Mouse (Mus musculus) hindbrain, embryonic 14.5 days (tissue): ENCODE data around the gene Rbms3. TPM values are rescaled to one million over a fixed set of nuclear protein-coding genes. Genes with fewer than 3 reads are reported as not detected.

Experiments used
- ATAC-seq: fragments of 200-750 bp; cut with Nextera tagmentation; 2 replicates; pipeline ENCODE4 v1.8.0; 2017; ENCODE audit warnings: moderate number of reproducible peaks, mild to moderate bottlenecking, moderate TSS enrichment, moderate library complexity; ENCODE audit not compliant: low FRiP score
- DNase-seq: peaks from one replicate; pipeline ENCODE4 v3.0.0-alpha.2; 2015; ENCODE audit warnings: low spot score
- H3K27ac ChIP-seq: fragments of 300-500 bp; sonication (generic); 2 replicates; pipeline ENCODE4 v1.5.1; 2014; ENCODE audit warnings: mild to moderate bottlenecking, moderate library complexity
- H3K27me3 ChIP-seq: fragments of 300-500 bp; sonication (generic); 2 replicates; pipeline ENCODE4 v1.6.1; 2014; ENCODE audit warnings: mild to moderate bottlenecking, low read length, mixed read lengths; ENCODE audit not compliant: control insufficient read depth, insufficient read depth
- H3K36me3 ChIP-seq: fragments of 300-500 bp; sonication (generic); replicated peaks from 2 replicates; pipeline ENCODE4 v1.6.1; 2014; ENCODE audit not compliant: control insufficient read depth, insufficient read depth
- H3K4me1 ChIP-seq: fragments of 300-500 bp; sonication (generic); replicated peaks from 2 replicates; pipeline ENCODE4 v1.6.1; 2014; ENCODE audit warnings: antibody characterized with exemption, low read length, mixed read lengths; ENCODE audit not compliant: control insufficient read depth, insufficient read depth
- H3K4me2 ChIP-seq: fragments of 300-500 bp; sonication (generic); replicated peaks from 2 replicates; pipeline ENCODE4 v1.6.1; 2014; ENCODE audit warnings: mild to moderate bottlenecking, moderate library complexity
- H3K4me3 ChIP-seq: fragments of 300-500 bp; sonication (generic); replicated peaks from 2 replicates; pipeline ENCODE4 v1.5.1; 2014; ENCODE audit warnings: mild to moderate bottlenecking, low read length
- H3K9ac ChIP-seq: fragments of 300-500 bp; sonication (generic); 2 replicates; pipeline ENCODE4 v1.6.1; 2014
- H3K9me3 ChIP-seq: fragments of 300-500 bp; sonication (generic); 2 replicates; pipeline ENCODE4 v1.6.1; 2016; ENCODE audit warnings: low read length; ENCODE audit not compliant: control insufficient read depth
- WGBS: fragments of 180-500 bp; shearing (Covaris S2); extraction: QIAGEN DNeasy Blood & Tissue Kit; methylation state at CpG from one replicate; pipeline ENCODE4 v1.1.7; 2014; 5-methylcytosine and 5-hydroxymethylcytosine counted together
- polyA plus RNA-seq: library from polyadenylated mRNA; unstranded; fragments of >200 nt; fragmentation: Nextera tagmentation; extraction: Ambion mirVana; gene quantifications from 2 replicates; pipeline ENCODE4 v1.2.1, GENCODE M21; 2014

Gene Rbms3
- polyA plus RNA-seq, 1 experiment from 2014 or later, result 83.7 TPM

- no peak overlapping the region for H3K27ac ChIP-seq
These were observed 989.4 kb downstream of the Rbms3 start for GRCm38 (mm10) chr9:116640302-116640679.

GRCm38 (mm10) chr9:116639597-116640301 lies 990.0 kb downstream of the Rbms3 start:
- Histone ChIP-seq H3K9ac (no peak overlapping the region), H3K27ac (no peak overlapping the region), H3K36me3 (no peaks in the 10 kb centered on the region), H3K9me3 (peaks cover 7% of the 10 kb centered on the region; the same call in 1 of the 2 replicates), H3K4me1 (0 out of 2 replicates have a peak, but pooled peaks cover 4% of the 10 kb centered on the region), H3K4me2 (no peak overlapping the region), H3K27me3 (no peaks in the 10 kb centered on the region), H3K4me3 (no peak overlapping the region)
- WGBS, result 56% methylated on average over 8 of the region's 8 CpGs
- ATAC-seq (no peak), DNase-seq (no peak)

More at GRCm38 (mm10) chr9:116640302-116640679, 989.4 kb downstream of the Rbms3 start:
- no peaks in the 10 kb centered on the region for H3K36me3 ChIP-seq
- 61% methylated on average over 4 of the region's 4 CpGs for WGBS
- H3K9ac ChIP-seq, result no peak overlapping the region
- no peak overlapping the region for H3K4me2 ChIP-seq
- no peak for DNase-seq
- peaks cover 7% of the 10 kb centered on the region; the same call in 1 of the 2 replicates for H3K9me3 ChIP-seq
- no peaks in the 10 kb centered on the region for H3K27me3 ChIP-seq
- H3K4me3 ChIP-seq, result no peak overlapping the region
- H3K4me1 ChIP-seq, result 0 out of 2 replicates have a peak, but pooled peaks cover 4% of the 10 kb centered on the region
- ATAC-seq, result no peak

- H3K36me3 ChIP-seq, result no peaks in the 10 kb centered on the region
- H3K9ac ChIP-seq, result no peak overlapping the region
- no peak overlapping the region for H3K4me3 ChIP-seq
- no peak overlapping the region for H3K27ac ChIP-seq
- H3K9me3 ChIP-seq, result 0 out of 2 replicates have a peak, but pooled peaks cover 3% of the 10 kb centered on the region
- 80% methylated on average over 5 of the region's 5 CpGs for WGBS
- H3K4me1 ChIP-seq, result 0 out of 2 replicates have a peak, but pooled peaks cover 4% of the 10 kb centered on the region
- H3K4me2 ChIP-seq, result no peak overlapping the region
- ATAC-seq (no peak), DNase-seq (no peak)
- no peaks in the 10 kb centered on the region for H3K27me3 ChIP-seq
These were observed 995.9 kb downstream of the Rbms3 start for GRCm38 (mm10) chr9:116633786-116634185.

- Histone ChIP-seq H3K4me1 (0 out of 2 replicates have a peak, but pooled peaks cover 4% of the 10 kb centered on the region), H3K27me3 (no peaks in the 10 kb centered on the region), H3K9ac (no peak overlapping the region), H3K9me3 (0 out of 2 replicates have a peak, but pooled peaks cover 3% of the 10 kb centered on the region), H3K4me2 (no peak overlapping the region), H3K4me3 (no peak overlapping the region), H3K36me3 (no peaks in the 10 kb centered on the region), H3K27ac (no peak overlapping the region)
- DNase-seq (no peak), ATAC-seq (no peak)
- 97% methylated on average over 1 of the region's 1 CpGs for WGBS
These were observed 996.6 kb downstream of the Rbms3 start for GRCm38 (mm10) chr9:116633075-116633474.

- Histone ChIP-seq H3K27me3 (no peaks in the 10 kb centered on the region), H3K4me1 (no peaks in the 10 kb centered on the region), H3K9me3 (0 out of 2 replicates have a peak, but pooled peaks cover 3% of the 10 kb centered on the region), H3K9ac (no peak overlapping the region), H3K4me2 (no peak overlapping the region), H3K36me3 (no peaks in the 10 kb centered on the region), H3K27ac (no peak overlapping the region), H3K4me3 (no peak overlapping the region)
- ATAC-seq (no peak), DNase-seq (no peak)
- WGBS, result 92% methylated on average over 1 of the region's 1 CpGs
These were observed 997.9 kb downstream of the Rbms3 start for GRCm38 (mm10) chr9:116631816-116632215.

- Histone ChIP-seq H3K4me1 (no peaks in the 10 kb centered on the region), H3K27me3 (no peaks in the 10 kb centered on the region), H3K4me3 (no peak overlapping the region), H3K36me3 (no peaks in the 10 kb centered on the region), H3K4me2 (no peak overlapping the region), H3K27ac (no peak overlapping the region), H3K9me3 (0 out of 2 replicates have a peak, but pooled peaks cover 3% of the 10 kb centered on the region), H3K9ac (no peak overlapping the region)
- no peak for ATAC-seq
- DNase-seq, result no peak
- WGBS, result 90% methylated on average over 10 of the region's 10 CpGs
These were observed 998.9 kb downstream of the Rbms3 start for GRCm38 (mm10) chr9:116630805-116631204.

GRCm38 (mm10) chr9:116620434-116620833 lies 1009.3 kb downstream of the Rbms3 start:
- ATAC-seq (no peak), DNase-seq (no peak)
- Histone ChIP-seq H3K4me1 (no peaks in the 10 kb centered on the region), H3K9ac (no peak overlapping the region), H3K27me3 (no peaks in the 10 kb centered on the region), H3K27ac (no peak overlapping the region; the same call in 1 of the 2 replicates), H3K4me2 (no peak overlapping the region), H3K4me3 (no peak overlapping the region), H3K9me3 (no peaks in the 10 kb centered on the region), H3K36me3 (no peaks in the 10 kb centered on the region)
- 78% methylated on average over 5 of the region's 5 CpGs for WGBS

- no peaks in the 10 kb centered on the region for H3K36me3 ChIP-seq
- H3K9me3 ChIP-seq, result no peaks in the 10 kb centered on the region
- no peak overlapping the region for H3K27ac ChIP-seq
- H3K4me2 ChIP-seq, result no peak overlapping the region
- DNase-seq (no peak), ATAC-seq (no peak)
- over 99% methylated on average over 5 of the region's 5 CpGs for WGBS
- H3K27me3 ChIP-seq, result no peaks in the 10 kb centered on the region
- H3K4me1 ChIP-seq, result no peaks in the 10 kb centered on the region
- H3K9ac ChIP-seq, result no peak overlapping the region
- no peak overlapping the region for H3K4me3 ChIP-seq
These were observed 1010.8 kb downstream of the Rbms3 start for GRCm38 (mm10) chr9:116618886-116619285.

- no peak for ATAC-seq
- H3K4me3 ChIP-seq, result no peak overlapping the region
- no peak for DNase-seq
- no peak overlapping the region for H3K27ac ChIP-seq
- no peak overlapping the region for H3K9ac ChIP-seq
- H3K4me1 ChIP-seq, result no peaks in the 10 kb centered on the region
- H3K27me3 ChIP-seq, result no peaks in the 10 kb centered on the region
- H3K9me3 ChIP-seq, result no peaks in the 10 kb centered on the region
- WGBS, result 90% methylated on average over 7 of the region's 7 CpGs
- H3K36me3 ChIP-seq, result no peaks in the 10 kb centered on the region
- H3K4me2 ChIP-seq, result no peak overlapping the region
These were observed 1016.4 kb downstream of the Rbms3 start for GRCm38 (mm10) chr9:116613276-116613675.
